Mouse (Mus musculus): ENCODE measurements at regions not wholly inside any gene's neighbourhood (a gene's known extent, or its start where the extent isn't known, plus 50 kb on each side); places are given as distances from the start of the nearest gene placed in this dataset.

- no peaks in the 10 kb centered on the region for H3K36me3 ChIP-seq (ENCODE audit: control insufficient read depth, insufficient read depth, low read length)
- TF ChIP-seq CTCF (conservative IDR thresholded peaks at IDR 0.05; ENCODE audit: insufficient read depth, insufficient read length, low read depth, low read length): no peak
- no peak for TF ChIP-seq POLR2A (IDR thresholded peaks at IDR 0.05; ENCODE audit: low read depth, low read length)
- H3K27me3 ChIP-seq (replicated peaks; ENCODE audit: control insufficient read depth, insufficient read depth, low read length): no peaks in the 10 kb centered on the region
- WGBS: 73% methylated on average over 3 of the region's 3 CpGs
- peaks cover 5% of the 10 kb centered on the region; the same call in 1 of the 2 replicates for H3K4me1 ChIP-seq (ENCODE audit: control insufficient read depth, insufficient read depth, low read length)
- H3K4me3 ChIP-seq (ENCODE audit: insufficient read depth, low read depth, low read length): no peak overlapping the region
- H3K27ac ChIP-seq (ENCODE audit: insufficient read depth, low read depth, low read length): no peak overlapping the region
- peak; percentile 78 for DNase-seq
Measured at GRCm38 (mm10) chr1:39091638-39092037, 101.9 kb upstream of the Npas2 start.

GRCm38 (mm10) chr1:39093291-39093690, 100.2 kb upstream of the Npas2 start:
- no peak overlapping the region for H3K27ac ChIP-seq (ENCODE audit: insufficient read depth, low read depth, low read length)
- DNase-seq: no peak
- H3K27me3 ChIP-seq (replicated peaks; ENCODE audit: control insufficient read depth, insufficient read depth, low read length): no peaks in the 10 kb centered on the region
- 85% methylated on average over 4 of the region's 4 CpGs for WGBS
- peaks cover 5% of the 10 kb centered on the region; the same call in 1 of the 2 replicates for H3K4me1 ChIP-seq (ENCODE audit: control insufficient read depth, insufficient read depth, low read length)
- no peaks in the 10 kb centered on the region for H3K36me3 ChIP-seq (ENCODE audit: control insufficient read depth, insufficient read depth, low read length)
- no peak overlapping the region for H3K4me3 ChIP-seq (ENCODE audit: insufficient read depth, low read depth, low read length)
- no peak for TF ChIP-seq CTCF (conservative IDR thresholded peaks at IDR 0.05; ENCODE audit: insufficient read depth, insufficient read length, low read depth, low read length)
- TF ChIP-seq POLR2A (IDR thresholded peaks at IDR 0.05; ENCODE audit: low read depth, low read length): no peak

GRCm38 (mm10) chr1:39094001-39094400, 99.5 kb upstream of the Npas2 start:
- no peak for DNase-seq
- WGBS: 88% methylated on average over 8 of the region's 8 CpGs
- H3K4me3 ChIP-seq (ENCODE audit: insufficient read depth, low read depth, low read length): no peak overlapping the region

GRCm38 (mm10) chr1:39095901-39096300, 97.6 kb upstream of the Npas2 start:
- Histone ChIP-seq H3K27ac (ENCODE audit: insufficient read depth, low read depth, low read length) (no peak overlapping the region), H3K27me3 (replicated peaks; ENCODE audit: control insufficient read depth, insufficient read depth, low read length) (no peaks in the 10 kb centered on the region), H3K4me3 (ENCODE audit: insufficient read depth, low read depth, low read length) (no peak overlapping the region), H3K4me1 (ENCODE audit: control insufficient read depth, insufficient read depth, low read length) (peaks cover 5% of the 10 kb centered on the region; the same call in 1 of the 2 replicates), H3K36me3 (ENCODE audit: control insufficient read depth, insufficient read depth, low read length) (no peaks in the 10 kb centered on the region)
- WGBS: 95% methylated on average over 8 of the region's 8 CpGs
- DNase-seq: no peak
- TF ChIP-seq CTCF (conservative IDR thresholded peaks at IDR 0.05; ENCODE audit: insufficient read depth, insufficient read length, low read depth, low read length): no peak
- TF ChIP-seq POLR2A (IDR thresholded peaks at IDR 0.05; ENCODE audit: low read depth, low read length): no peak

More at GRCm38 (mm10) chr1:39094001-39094400, 99.5 kb upstream of the Npas2 start:
- no peak for TF ChIP-seq CTCF (conservative IDR thresholded peaks at IDR 0.05; ENCODE audit: insufficient read depth, insufficient read length, low read depth, low read length)
- TF ChIP-seq POLR2A (IDR thresholded peaks at IDR 0.05; ENCODE audit: low read depth, low read length): no peak
- Histone ChIP-seq H3K36me3 (ENCODE audit: control insufficient read depth, insufficient read depth, low read length) (no peaks in the 10 kb centered on the region), H3K27ac (ENCODE audit: insufficient read depth, low read depth, low read length) (no peak overlapping the region), H3K27me3 (replicated peaks; ENCODE audit: control insufficient read depth, insufficient read depth, low read length) (no peaks in the 10 kb centered on the region), H3K4me1 (ENCODE audit: control insufficient read depth, insufficient read depth, low read length) (peaks cover 5% of the 10 kb centered on the region; the same call in 1 of the 2 replicates)

- 58% methylated on average over 3 of the region's 3 CpGs for WGBS
- Histone ChIP-seq H3K4me1 (ENCODE audit: control insufficient read depth, insufficient read depth, low read length) (0 out of 2 replicates have a peak, but pooled peaks cover 2% of the 10 kb centered on the region), H3K36me3 (ENCODE audit: control insufficient read depth, insufficient read depth, low read length) (no peaks in the 10 kb centered on the region), H3K27ac (ENCODE audit: insufficient read depth, low read depth, low read length) (no peak overlapping the region), H3K4me3 (ENCODE audit: insufficient read depth, low read depth, low read length) (no peak overlapping the region), H3K27me3 (replicated peaks; ENCODE audit: control insufficient read depth, insufficient read depth, low read length) (no peaks in the 10 kb centered on the region)
- no peak for TF ChIP-seq POLR2A (IDR thresholded peaks at IDR 0.05; ENCODE audit: low read depth, low read length)
- no peak for TF ChIP-seq CTCF (conservative IDR thresholded peaks at IDR 0.05; ENCODE audit: insufficient read depth, insufficient read length, low read depth, low read length)
- DNase-seq: no peak
Measured at GRCm38 (mm10) chr1:39096726-39097125, 96.8 kb upstream of the Npas2 start.

- no peaks in the 10 kb centered on the region for H3K4me1 ChIP-seq (ENCODE audit: control insufficient read depth, insufficient read depth, low read length)
- H3K4me3 ChIP-seq (ENCODE audit: insufficient read depth, low read depth, low read length): no peak overlapping the region
- TF ChIP-seq POLR2A (IDR thresholded peaks at IDR 0.05; ENCODE audit: low read depth, low read length) (no peak), CTCF (conservative IDR thresholded peaks at IDR 0.05; ENCODE audit: insufficient read depth, insufficient read length, low read depth, low read length) (no peak)
- WGBS: 87% methylated on average over 10 of the region's 10 CpGs
- H3K27ac ChIP-seq (ENCODE audit: insufficient read depth, low read depth, low read length): no peak overlapping the region
- no peak for DNase-seq
- no peaks in the 10 kb centered on the region for H3K36me3 ChIP-seq (ENCODE audit: control insufficient read depth, insufficient read depth, low read length)
- no peaks in the 10 kb centered on the region for H3K27me3 ChIP-seq (replicated peaks; ENCODE audit: control insufficient read depth, insufficient read depth, low read length)
Measured at GRCm38 (mm10) chr1:39097499-39097898, 96.0 kb upstream of the Npas2 start.

GRCm38 (mm10) chr1:39098154-39098553, 95.4 kb upstream of the Npas2 start:
- Histone ChIP-seq H3K4me1 (ENCODE audit: control insufficient read depth, insufficient read depth, low read length) (peaks cover under 1% of the 10 kb centered on the region; the same call in 1 of the 2 replicates), H3K27ac (ENCODE audit: insufficient read depth, low read depth, low read length) (no peak overlapping the region), H3K4me3 (ENCODE audit: insufficient read depth, low read depth, low read length) (no peak overlapping the region), H3K36me3 (ENCODE audit: control insufficient read depth, insufficient read depth, low read length) (no peaks in the 10 kb centered on the region), H3K27me3 (replicated peaks; ENCODE audit: control insufficient read depth, insufficient read depth, low read length) (no peaks in the 10 kb centered on the region)
- DNase-seq: no peak
- WGBS: 95% methylated on average over 5 of the region's 5 CpGs
- TF ChIP-seq POLR2A (IDR thresholded peaks at IDR 0.05; ENCODE audit: low read depth, low read length) (no peak), CTCF (conservative IDR thresholded peaks at IDR 0.05; ENCODE audit: insufficient read depth, insufficient read length, low read depth, low read length) (no peak)
